Mouse (Mus musculus): ENCODE data around the gene Bcr. TPM values are rescaled to one million over a fixed set of nuclear protein-coding genes. Genes with fewer than 3 reads are reported as not detected.

Gene Bcr
- polyA plus RNA-seq, 1 experiment from 2014 or later, result 15.7 TPM

Other genes starting within 250 kb of the Bcr start
- 40.9 and 44.9 TPM in 2 replicates for gene Gnaz, start 93.4 kb upstream of the Bcr start, polyA plus RNA-seq (2015; fragmentation: Nextera tagmentation; extraction: Ambion mirVana)
- 0.23 and 0.76 TPM in 2 replicates for gene Rsph14, start 28.0 kb upstream of the Bcr start, polyA plus RNA-seq (2015; fragmentation: Nextera tagmentation; extraction: Ambion mirVana)
- 13.3 and 13.7 TPM in 2 replicates for gene Rab36, start 23.5 kb upstream of the Bcr start, polyA plus RNA-seq (2015; fragmentation: Nextera tagmentation; extraction: Ambion mirVana)
- 42.8 and 44.7 TPM in 2 replicates for gene Specc1l, start 151.5 kb downstream of the Bcr start, polyA plus RNA-seq (2015; fragmentation: Nextera tagmentation; extraction: Ambion mirVana)

Measured in forebrain, embryonic 15.5 days (tissue).